Mouse (Mus musculus): ENCODE measurements around the gene Ip6k1.

DNA sequence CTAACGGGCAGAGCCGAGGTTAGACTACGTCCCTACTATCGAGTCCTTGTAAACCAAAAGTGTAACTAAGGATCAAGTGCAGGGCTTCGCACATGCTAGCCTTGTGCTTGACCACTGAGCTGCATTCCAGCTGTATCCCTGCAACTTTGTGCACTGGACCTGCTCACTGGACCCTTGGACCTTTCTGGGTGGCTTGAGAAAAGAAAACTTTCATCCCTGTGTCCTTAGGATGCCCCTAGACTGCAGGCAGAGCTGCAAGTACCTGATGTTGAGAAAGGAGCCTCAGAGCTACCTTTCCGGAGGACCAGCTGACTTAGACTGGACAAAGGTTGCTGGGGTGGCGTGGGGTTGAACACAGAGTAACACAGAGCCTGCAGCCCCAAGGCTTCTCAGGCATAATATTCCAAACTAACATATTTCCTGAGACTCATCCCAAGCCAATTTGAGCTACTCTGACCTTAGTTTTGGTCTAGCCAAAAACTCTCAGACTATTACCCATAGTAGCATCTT, 88.4 kb downstream of the Ip6k1 start:
- TF ChIP-seq CTCF (conservative IDR thresholded peaks at IDR 0.05; ENCODE audit: insufficient read depth, insufficient read length, low read depth, low read length) (no peak), POLR2A (IDR thresholded peaks at IDR 0.05; ENCODE audit: low read depth, low read length) (no peak)
